Mouse (Mus musculus) cerebellum, postnatal 14 days (tissue): ENCODE data around the gene Med22.

Experiments
- DNase-seq, 2 experiments: peaks; one replicate each; pipeline ENCODE4 v3.0.0; 2021; ENCODE audit warnings: mixed read lengths in 2 of 2

The Med22 gene

GRCm38 (mm10) chr2:26862856-26863255, 47.6 kb downstream of the Med22 start:
- no peak for DNase-seq
